Mouse (Mus musculus) left cerebral cortex, postnatal 4 days (tissue): ENCODE data around the gene Pced1b. TPM values are rescaled to one million over a fixed set of nuclear protein-coding genes. Genes with fewer than 3 reads are reported as not detected.

Experiments
- DNase-seq: peaks from one replicate; pipeline ENCODE4 v3.0.0-alpha.2; 2022
- intact Hi-C: fragments of 180-260 bp; cut with DNase I; formaldehyde crosslinking; loops from one replicate; pipeline ENCODE4 v1.15.1; 2025
- total RNA-seq, 2 experiments: library from RNA; stranded (reverse); gene quantifications; 2 replicates each; pipeline ENCODE4 v1.2.3; 2021

Pced1b gene
- total RNA-seq, 2 experiments from 2014 or later = 9.4 to 9.6 TPM

DNA sequence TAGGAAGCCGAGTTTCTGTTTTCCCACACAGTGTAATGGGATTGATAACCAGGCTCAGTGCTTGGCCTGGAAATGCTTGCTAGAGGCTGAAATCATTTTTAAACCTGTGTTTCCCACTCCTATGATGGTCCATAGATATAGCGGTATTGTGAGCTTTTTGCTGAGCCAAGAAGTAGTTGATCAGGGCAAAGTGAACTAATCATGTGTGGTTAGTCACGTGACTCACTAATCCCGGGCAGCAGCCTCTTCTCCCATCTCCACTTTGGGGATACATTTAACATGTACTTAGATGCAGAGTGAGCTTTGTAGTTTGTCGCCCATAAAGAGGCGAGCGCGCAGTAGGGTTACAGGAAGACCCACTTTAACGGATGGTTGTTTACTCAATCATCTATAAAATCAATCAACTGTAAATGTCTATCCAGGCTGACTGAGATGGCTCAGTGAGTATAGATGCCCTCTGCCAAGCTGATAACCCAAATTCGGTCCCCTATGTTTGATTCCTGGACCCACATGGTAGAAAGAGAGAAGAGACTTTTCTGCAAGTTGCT lies 38.8 kb downstream of the Pced1b start:
- intact Hi-C loops = no loop called here

DNA sequence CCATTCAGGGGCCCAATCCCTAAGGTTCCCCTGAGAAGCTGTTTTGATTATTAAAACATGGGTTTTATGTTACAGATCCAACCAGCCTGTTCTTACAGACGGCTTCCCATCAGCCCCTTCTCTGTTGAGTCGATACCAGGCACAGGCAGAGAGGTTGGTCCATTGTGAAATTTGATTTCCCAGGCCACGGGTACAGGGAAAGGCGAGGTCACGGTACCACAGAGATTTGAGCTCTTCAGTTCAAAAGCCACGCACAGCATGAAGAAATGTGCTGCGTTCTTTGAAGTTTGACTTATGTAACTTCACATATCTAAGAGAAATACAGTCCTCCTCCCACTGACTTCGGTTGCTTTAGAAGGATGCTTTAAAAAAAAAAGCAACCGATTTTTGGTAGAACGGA lies 39.8 kb downstream of the Pced1b start:
- no peak for DNase-seq
- intact Hi-C loops = no loop called here

More for the DNA sequence above, 38.8 kb downstream of the Pced1b start:
- DNase-seq = no peak

DNA sequence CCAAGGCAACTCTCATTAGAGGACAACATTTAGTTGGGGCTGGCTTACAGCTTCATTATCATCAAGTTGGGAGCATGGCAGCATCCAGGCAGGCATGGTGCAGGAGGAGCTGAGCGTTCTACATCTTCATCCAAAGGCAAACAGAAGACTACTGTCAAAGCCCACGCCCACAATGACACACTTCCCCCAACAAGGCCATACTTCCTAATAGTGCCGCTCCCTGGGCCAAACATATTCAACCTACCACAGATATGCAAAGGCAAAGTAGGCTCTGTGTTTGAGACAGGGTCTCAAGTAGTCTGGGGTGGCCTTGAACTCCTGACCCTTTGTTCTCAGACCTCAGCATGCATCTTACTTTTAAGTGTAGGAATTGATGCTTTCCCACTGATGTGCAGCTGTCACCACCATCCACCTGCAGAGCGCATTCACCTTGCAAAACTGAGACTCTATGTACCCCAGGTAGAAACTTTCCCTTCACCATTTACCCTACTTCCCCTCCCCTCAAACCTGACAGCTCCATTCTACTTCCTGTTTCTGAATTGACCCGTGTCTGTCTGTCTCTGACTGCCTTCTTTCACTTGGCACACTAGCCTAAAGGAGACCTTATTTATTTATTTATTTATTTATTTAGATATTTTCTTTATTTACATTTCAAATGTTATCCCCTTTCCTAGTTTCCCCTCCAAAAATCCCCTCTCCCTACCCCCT lies 40.7 kb downstream of the Pced1b start:
- intact Hi-C loops = no loop called here

DNA sequence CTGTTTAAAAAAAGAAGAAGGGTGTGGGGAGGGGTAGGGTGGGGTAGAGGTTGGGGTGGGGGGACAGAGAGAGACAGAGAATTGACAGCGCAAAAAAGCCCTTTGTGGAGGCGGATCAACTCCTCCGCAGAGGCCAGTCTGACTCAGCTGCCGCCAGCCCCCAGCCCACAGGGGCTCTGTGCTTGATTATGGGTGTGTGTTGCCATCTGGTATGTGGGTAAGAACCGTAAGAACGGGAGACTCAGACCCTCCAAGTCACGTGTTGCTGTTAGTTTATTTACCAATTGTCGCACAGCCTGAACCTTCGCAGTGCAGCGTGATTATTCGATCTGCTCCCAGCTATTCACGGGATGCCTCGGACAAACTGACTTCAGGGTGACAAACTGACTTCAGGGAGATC lies 41.8 kb downstream of the Pced1b start:
- no peak for DNase-seq
- intact Hi-C loops = no loop called here

More for the DNA sequence above, 40.7 kb downstream of the Pced1b start:
- no peak for DNase-seq

DNA sequence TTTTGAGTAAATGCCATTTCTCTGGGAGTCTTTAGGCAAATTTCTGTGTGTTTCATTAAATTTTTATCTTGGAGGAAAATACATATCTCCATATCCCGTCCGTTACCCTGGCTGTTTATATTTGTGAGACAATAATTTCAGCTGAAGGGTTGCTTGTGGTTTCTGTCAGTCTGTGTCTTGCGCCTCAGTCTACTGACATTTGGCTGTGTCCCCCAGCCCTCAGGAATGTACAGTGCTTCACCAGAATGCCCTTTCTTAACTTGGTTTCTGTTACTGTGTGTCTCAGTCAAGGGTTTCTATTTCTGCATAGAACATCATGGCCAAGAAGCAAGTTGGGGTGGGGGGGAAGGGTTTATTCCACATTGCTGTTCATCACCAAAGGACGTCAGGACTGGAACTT lies 42.3 kb downstream of the Pced1b start:
- no peak for DNase-seq
- intact Hi-C loops = no loop called here

DNA sequence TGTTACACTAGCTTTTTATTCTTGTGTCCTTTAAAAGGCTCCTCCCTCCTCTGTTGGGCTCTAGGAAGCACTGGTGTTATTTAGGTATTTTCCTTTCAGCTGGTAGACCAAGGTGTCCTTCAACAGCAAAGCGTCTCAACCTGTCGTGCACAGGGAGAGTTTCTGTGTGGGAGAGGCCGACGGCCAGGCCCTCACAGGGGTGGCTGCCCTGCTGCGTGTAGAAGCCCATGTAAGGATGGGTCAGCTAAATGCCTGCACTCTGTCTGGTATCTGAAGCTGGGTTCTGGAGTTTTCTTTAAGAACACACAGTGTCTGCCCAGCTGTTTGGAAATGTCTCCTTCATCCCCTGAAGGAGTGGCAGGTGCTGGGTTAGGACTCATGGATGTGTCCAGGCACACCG lies 43.4 kb downstream of the Pced1b start:
- DNase-seq = no peak
- intact Hi-C loops = no loop called here

DNA sequence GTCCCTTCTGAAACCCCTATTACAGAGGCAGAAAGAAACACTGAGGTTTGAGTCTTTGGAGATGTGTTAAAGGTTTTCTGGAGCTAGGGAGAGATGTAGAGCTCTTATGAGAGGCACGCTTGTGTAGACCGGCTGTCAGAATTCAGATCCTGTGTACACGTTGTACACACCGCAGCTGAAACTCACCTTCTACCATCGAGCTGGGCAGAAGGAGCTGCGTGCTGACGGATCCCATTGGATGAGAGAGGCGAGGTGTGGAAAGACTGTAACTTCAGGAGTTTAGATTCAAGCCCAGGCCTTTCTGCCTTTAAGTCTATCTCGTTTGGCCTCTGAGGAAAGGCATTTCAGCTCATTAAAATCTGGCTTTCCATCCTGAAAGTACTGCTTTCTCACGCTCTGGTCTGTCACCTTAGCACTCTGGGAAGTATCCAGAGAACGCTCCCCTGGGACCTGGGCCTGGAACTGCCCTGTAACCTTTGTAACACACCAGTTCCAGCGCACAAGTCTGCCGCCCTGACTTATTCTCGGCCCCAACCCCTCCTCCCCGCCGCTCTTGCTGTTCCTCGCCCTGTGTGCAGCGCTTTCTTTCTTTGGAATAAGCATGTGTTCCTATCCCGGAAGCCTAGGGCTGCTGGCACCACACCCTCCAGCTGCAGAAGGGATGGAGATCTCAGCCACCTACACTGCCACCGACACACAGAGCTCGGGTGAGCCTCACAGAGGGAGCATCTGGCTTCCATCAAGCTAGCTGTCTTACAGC lies 44.6 kb downstream of the Pced1b start:
- intact Hi-C loops = no loop called here
- no peak for DNase-seq

DNA sequence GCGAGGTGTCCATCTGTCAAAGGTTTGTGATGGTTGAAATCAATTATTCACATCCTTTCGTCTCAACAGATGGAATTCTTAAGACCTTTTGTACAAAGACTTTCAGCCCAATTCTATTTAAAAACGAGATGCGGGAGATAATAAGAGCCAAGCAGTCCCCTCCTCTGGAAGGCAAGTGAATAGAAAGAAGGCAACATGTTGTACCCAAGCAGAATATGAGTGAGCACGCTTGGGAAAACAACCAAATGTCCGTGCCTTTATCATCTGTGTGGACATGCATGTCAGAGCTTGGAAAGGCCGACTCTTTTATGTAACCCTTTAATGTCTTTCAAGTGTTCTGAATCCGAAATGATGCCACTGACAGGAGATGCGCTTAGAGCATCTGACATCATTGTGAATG lies 61.0 kb downstream of the Pced1b start:
- DNase-seq = no peak
- intact Hi-C loops = no loop called here

DNA sequence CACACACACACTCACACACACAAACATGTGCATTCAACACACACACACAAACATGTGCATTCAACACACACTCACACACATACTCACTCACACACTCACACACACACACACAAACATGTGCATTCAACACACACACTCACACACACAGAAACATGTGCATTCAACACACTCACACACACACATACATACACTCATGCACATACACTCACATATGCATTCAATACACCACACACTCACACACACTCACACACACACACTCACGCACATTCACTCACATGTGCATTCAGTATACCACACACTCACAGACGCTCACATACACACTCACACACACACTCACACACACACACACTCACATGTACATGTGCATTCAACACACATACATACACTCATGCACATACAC lies 62.6 kb downstream of the Pced1b start:
- no peak for DNase-seq
- intact Hi-C loops = no loop called here

DNA sequence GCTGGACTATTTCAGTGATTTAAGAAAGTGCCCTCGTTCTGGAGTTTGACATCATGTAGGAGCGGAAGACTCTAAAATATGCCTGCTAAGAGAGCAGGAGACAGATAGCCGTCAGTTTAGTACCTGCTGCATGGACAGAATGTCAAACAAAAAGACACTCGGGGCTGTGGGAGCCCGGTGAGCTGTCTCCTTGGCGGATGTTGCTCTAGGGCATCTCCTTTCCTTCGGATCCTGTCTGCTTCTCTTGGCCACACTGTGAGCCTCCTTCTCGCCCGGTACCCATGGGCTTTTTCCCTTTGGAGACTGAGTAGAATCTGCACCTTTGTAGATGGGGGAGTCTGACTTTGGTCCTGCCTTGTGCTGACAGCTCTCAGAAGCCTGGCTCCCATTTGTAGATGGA lies 63.3 kb downstream of the Pced1b start:
- DNase-seq = no peak
- intact Hi-C loops = no loop called here

DNA sequence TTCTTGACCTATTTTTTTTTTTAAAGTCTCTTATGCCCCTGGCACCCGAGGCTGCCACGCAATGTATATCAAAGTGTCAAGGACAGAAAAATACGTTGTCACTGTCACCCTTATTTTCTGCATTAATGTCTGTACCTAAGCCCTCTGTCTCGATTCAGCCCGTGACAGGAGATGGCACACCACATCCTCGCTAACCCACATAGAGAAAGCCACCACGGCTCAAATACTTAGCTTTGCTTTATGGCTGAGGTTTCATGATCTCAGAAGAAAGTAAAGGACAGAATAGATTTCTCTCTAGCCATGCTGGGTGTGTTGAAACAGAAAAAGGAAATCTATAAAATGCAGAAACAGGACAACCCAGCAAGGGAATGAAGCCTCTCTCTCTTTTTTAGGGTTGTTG lies 64.3 kb downstream of the Pced1b start:
- no peak for DNase-seq

DNA sequence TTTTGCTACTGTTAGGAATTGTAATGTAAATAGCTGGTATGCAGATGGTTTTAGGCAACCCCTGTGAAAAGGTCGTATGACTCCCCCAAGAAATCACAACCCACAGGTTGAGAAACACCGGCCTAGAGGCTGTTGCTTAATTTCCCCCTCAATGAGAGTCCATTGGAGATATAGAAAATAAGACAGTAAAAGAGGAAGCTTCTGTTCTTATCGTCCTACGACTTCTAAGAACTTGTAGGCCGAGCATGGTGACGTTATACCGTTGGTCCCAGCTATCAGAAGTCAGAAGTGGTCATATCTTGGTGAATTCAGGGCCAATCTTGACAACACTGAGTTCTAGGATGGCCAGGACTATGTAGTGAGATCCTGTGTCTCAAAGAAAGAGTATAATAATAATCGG lies 65.0 kb downstream of the Pced1b start:
- intact Hi-C loops = no loop called here
- DNase-seq = no peak

More for the DNA sequence above, 64.3 kb downstream of the Pced1b start:
- intact Hi-C loops = no loop called here

DNA sequence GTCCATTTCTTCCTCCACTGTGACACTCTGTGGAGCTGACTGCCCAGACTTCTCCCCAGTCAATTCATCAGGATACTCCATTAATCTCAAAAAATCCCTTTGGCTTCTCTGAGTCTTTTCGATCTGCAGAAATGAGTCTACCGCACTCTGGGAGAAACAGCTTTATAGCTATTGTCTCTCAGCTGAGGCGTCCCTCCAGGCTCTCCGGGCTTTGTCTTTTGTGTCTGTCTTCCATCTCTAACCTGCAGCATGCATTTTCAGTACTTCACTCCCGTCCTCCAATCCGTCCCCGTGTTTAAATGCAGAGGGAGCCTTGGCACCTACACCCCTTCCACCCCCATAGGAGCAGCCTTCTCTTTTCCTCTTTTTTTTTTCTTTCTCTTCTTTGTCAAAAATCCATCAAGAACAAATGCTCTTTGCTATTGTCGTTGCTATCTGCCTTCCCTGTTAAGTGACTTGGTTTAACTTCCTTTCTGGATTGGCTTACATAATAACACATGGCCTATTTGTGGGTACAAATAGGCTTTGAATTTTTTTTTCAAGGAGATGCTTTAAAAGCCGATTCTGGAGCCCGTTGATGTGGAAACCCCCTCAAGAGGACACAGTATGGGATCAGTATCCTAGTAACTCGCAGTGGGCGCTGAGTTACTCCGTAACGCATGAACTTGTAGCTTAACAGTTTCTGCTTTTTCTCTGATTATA lies 68.0 kb downstream of the Pced1b start:
- intact Hi-C loops = no loop called here
- DNase-seq = no peak

DNA sequence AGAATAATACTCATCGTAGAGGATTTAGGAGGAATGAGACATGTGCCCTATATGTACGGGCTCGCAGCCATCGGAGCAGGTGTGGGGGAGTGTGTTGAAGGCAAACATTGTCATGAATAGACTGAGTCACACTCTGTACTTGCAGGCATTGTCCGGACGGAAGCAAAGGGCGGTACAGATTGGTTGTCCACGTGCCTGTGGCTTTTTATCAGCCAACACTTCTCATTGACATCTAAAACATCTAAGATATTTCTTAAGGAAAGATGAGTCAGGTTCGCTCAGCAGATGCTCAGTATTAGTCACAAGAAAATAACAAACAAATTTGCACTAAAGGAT lies 68.5 kb downstream of the Pced1b start:
- no peak for DNase-seq
- intact Hi-C loops = no loop called here

DNA sequence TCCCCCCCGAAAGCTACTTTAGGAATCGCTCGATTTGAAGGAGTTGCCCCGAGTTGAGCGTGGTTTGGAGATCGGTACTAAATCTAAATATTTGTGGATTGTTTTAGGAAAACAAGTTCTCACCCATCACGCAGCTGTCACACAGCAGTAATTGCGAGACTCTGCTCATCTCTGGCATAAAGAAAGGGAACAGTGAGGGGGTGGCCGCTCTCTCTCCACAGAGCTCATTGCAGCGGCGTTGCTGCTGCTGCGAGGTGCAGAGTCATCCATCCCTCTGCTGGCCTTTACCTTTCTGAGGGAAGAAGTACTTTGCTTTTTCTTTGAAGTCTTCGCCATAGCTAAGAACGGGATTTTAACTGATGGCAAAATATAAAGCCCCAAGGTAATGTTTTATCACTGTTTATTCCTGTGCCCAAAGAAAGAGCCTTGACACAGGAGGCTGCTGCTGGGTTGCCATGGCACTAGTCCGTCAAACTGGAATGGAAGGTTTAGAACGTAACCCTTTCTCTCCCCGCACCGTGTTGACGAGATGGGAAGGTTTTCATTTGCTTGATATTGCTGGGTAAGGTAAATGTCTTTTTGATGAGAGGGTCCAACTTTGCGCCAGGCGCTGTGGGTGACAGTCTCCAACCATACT lies 71.6 kb downstream of the Pced1b start:
- intact Hi-C loops = no loop called here
- no peak for DNase-seq

DNA sequence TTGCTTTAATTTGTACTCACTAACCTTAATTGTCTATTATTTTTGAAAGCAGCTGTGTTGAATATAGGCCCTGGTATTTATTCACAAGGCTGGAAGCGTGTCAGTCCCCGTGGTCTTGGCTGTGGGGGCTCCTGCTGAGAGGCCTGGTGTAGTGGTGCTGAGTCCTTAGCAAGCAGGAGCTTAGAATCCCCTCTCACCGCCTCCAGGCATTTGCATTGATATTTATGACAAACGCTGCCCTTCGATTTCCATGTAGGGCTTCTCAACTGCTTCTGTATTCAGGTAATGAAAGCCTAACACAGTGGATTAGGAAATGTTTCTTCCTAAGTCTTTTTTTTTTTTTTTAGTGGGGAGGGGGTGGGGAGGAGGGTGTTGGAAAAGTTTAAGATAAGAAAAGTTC lies 75.9 kb downstream of the Pced1b start:
- intact Hi-C loops = no loop called here

DNA sequence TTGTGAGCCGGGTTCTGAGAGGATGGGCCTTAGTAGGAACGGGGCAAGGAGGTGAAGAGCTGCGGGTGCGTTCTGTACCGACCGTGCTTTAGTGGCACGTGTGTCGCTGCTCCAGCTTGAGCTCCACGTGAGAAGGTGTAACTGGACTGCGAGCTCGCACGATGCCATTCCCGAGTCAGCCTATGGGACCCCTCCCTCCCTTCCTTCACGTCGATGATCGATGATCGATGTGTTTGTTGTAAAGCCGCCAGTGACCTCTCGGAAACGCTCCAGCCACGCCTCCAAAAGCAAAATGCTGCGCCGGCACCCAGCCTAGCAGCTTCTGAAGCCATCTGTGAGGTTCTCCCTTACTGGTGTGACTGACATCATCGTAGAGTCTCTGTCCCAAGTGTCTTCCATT lies 76.6 kb downstream of the Pced1b start:
- intact Hi-C loops = no loop called here
- no peak for DNase-seq

More for the DNA sequence above, 75.9 kb downstream of the Pced1b start:
- DNase-seq = no peak

DNA sequence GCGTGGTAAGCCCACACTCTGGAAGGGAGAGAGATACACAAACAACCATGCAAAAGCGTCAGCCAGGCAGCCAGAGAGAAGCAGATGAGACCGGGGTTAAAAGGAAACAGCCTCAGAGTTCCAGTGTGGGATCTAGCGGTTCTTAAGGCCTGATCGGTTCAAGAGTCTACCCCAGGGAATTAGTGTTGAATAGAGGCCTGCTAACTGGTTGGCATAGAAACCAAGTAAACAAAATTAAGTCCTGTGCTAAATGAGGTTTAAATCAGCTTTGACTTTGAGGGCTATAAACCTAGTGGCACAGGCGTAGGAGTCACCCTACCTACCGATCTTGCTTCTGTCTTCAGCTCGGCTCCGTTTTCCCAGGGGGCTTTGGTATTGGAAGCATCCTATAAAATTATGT lies 77.4 kb downstream of the Pced1b start:
- intact Hi-C loops = no loop called here
- DNase-seq = no peak

DNA sequence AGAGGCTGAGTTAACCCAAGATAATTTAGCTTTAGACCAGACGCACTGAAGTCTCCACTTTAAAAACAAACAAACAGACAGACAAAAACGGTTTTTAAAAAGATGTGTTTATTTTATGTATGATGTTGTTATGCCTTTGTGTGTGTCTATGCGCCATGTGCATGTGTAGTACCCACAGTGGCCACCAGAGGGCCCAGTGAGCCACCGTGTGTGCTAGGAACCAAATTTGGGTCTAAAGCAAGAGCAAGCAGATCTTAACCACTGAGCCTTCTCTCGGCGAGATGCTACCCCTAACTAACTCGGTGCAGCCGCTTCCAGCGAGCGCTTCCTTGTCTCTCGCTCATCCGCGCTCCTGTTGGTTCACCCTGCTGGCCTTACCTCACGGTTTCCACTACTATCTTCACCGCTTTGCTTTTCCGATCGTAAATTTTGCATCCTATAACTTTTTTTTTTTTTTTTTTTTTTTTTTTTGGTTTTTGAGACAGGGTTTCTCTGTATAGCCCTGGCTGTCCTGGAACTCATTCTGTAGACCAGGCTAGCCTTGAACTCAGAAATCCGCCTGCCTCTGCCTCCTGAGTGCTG lies 80.7 kb downstream of the Pced1b start:
- intact Hi-C loops = no loop called here
- DNase-seq = peak; percentile 21

DNA sequence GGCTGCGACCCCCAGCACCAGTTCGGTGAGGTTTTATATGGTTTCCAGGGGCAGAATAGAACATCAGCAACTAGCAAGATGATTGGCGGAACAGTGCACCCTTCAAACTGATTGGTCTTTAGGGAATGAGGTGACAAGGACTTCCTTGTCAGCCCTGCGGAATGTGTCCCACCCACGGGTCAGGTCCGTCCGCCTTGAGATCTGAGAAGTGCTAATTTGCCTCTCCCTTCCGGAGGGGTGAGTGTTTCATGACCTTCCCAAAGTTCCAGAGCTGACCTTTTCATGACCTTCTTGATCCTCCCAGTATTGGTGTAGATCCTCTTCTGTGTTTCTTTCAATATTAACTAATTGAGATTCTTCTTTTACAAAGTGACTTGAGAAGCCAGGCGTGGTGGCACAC lies 85.7 kb downstream of the Pced1b start:
- intact Hi-C loops = no loop called here
- no peak for DNase-seq
